Mouse (Mus musculus): ENCODE results near the gene Rab3d.

- TF ChIP-seq CTCF (IDR thresholded peaks at IDR 0.05; ENCODE audit: borderline replicate concordance, control insufficient read depth, extremely low read depth, insufficient read depth, low read length, poor library complexity) (no peak), POLR2A (IDR thresholded peaks at IDR 0.05; ENCODE audit: control insufficient read depth, extremely low read depth, insufficient read depth, low read length, poor library complexity) (no peak)
Observed at GRCm38 (mm10) chr9:21908216-21908615, 9.8 kb downstream of the Rab3d start.
